ENCODE assay signal across 9 mouse cellular contexts in genomic region chr2:31060787-31061730, GRCm38 (mm10).
DNase-seq lines count a peak whose midpoint lies in the region; ATAC-seq and TF ChIP-seq lines count a peak whose summit lies in the region.
"Had no signal": no experiment of that assay in that cellular context is flagged by ENCODE, and none has a peak within 500 bp of the region (broad histone marks: within the 10 kb centered on the region; RNA-seq: fewer than 3 reads in every experiment).

No protein-coding gene starts in this region.

- peak; percentile 92 for DNase-seq in A20 (ENCODE audit: low read depth, low spot score)
- DNase-seq in T-cell, adult 2 months (ENCODE audit: low spot score), result peak; percentile 77
- no peak for DNase-seq in heart, postnatal 36 days
- no peak for DNase-seq in left cerebral cortex, postnatal 36 days (ENCODE audit: low spot score in 2 of 2)
- no peak for DNase-seq in midbrain, embryonic 10.5 days (ENCODE audit: low spot score)

- H3K9ac ChIP-seq in embryonic facial prominence, embryonic 13.5 days, result no peak overlapping the region
- H3K9ac ChIP-seq in intestine, postnatal 0 days (ENCODE audit: low read depth, low read length), result no peak overlapping the region
- H3K9ac ChIP-seq: heart, embryonic 13.5 days had no signal

- 86% methylated on average over 28 of the region's 28 CpGs for WGBS in embryonic facial prominence, embryonic 13.5 days
- WGBS in intestine, postnatal 0 days, result 88% methylated on average over 28 of the region's 28 CpGs
- WGBS in midbrain, embryonic 10.5 days, result 88% methylated on average over 28 of the region's 28 CpGs

- H3K27me3 ChIP-seq in embryonic facial prominence, embryonic 13.5 days, result no peaks in the 10 kb centered on the region
- no peaks in the 10 kb centered on the region for H3K27me3 ChIP-seq in intestine, postnatal 0 days (replicated peaks; ENCODE audit: control insufficient read depth, insufficient read depth, low read length)
- H3K27me3 ChIP-seq in midbrain, embryonic 10.5 days (ENCODE audit: low read depth, poor library complexity, severe bottlenecking), result no peaks in the 10 kb centered on the region
- H3K27me3 ChIP-seq: heart, embryonic 13.5 days had no signal

- ATAC-seq in embryonic facial prominence, embryonic 13.5 days (ENCODE audit: insufficient number of reproducible peaks, insufficient read depth, low FRiP score, low TSS enrichment, low read depth), result no peak
- peak; percentile 77 for ATAC-seq in megakaryocyte progenitor cell, adult 5-6 weeks (replicated peaks; ENCODE audit: poor library complexity)
- no peak for ATAC-seq in intestine, postnatal 0 days

- 0 out of 2 replicates have a peak, but pooled peaks cover 3% of the 10 kb centered on the region for H3K4me1 ChIP-seq in embryonic facial prominence, embryonic 13.5 days
- H3K4me1 ChIP-seq in intestine, postnatal 0 days (replicated peaks; ENCODE audit: control insufficient read depth, insufficient read depth, low read length), result no peaks in the 10 kb centered on the region
- peaks cover 2% of the 10 kb centered on the region; the same call in 1 of the 2 replicates for H3K4me1 ChIP-seq in midbrain, embryonic 10.5 days
- H3K4me1 ChIP-seq: heart, embryonic 13.5 days had no signal

- peaks cover 44% of the 10 kb centered on the region for H3K36me3 ChIP-seq in embryonic facial prominence, embryonic 13.5 days
- H3K36me3 ChIP-seq in intestine, postnatal 0 days (ENCODE audit: control insufficient read depth, insufficient read depth), result peaks cover 18% of the 10 kb centered on the region; the same call in 1 of the 2 replicates
- peaks cover 20% of the 10 kb centered on the region for H3K36me3 ChIP-seq in midbrain, embryonic 10.5 days

- H3K27ac ChIP-seq in embryonic facial prominence, embryonic 13.5 days, result 0 out of 2 replicates have a peak overlapping the region, but pooled peaks have one; percentile 33
- H3K27ac ChIP-seq in intestine, postnatal 0 days (ENCODE audit: low read depth, low read length), result no peak overlapping the region
- H3K27ac ChIP-seq in midbrain, embryonic 10.5 days (replicated peaks), result no peak overlapping the region; the same call in 1 of the 2 replicates
- H3K27ac ChIP-seq: heart, embryonic 13.5 days had no signal

- no peak overlapping the region for H3K4me3 ChIP-seq in embryonic facial prominence, embryonic 13.5 days
- H3K4me3 ChIP-seq in intestine, postnatal 0 days (ENCODE audit: low read depth, low read length), result no peak overlapping the region
- H3K4me3 ChIP-seq in midbrain, embryonic 10.5 days, result no peak overlapping the region
- H3K4me3 ChIP-seq: heart, embryonic 13.5 days had no signal

- H3K4me2 ChIP-seq in embryonic facial prominence, embryonic 13.5 days, result no peak overlapping the region
- H3K4me2 ChIP-seq in intestine, postnatal 0 days (replicated peaks; ENCODE audit: low read depth), result no peak overlapping the region
- H3K4me2 ChIP-seq: heart, embryonic 13.5 days had no signal

- intact Hi-C loops in heart, postnatal 36 days (cut with DNase I), result no loop called here
- intact Hi-C loops in left cerebral cortex, postnatal 36 days (cut with DNase I), result no loop called here

- TF ChIP-seq CTCF in intestine, postnatal 0 days (IDR thresholded peaks at IDR 0.05; ENCODE audit: low read depth), result no peak

- peaks cover 4% of the 10 kb centered on the region; the same call in 1 of the 2 replicates for H3K9me3 ChIP-seq in embryonic facial prominence, embryonic 13.5 days
- H3K9me3 ChIP-seq in intestine, postnatal 0 days (ENCODE audit: control insufficient read depth), result no peaks in the 10 kb centered on the region
- no peaks in the 10 kb centered on the region for H3K9me3 ChIP-seq in midbrain, embryonic 10.5 days (replicated peaks)

Comparison
In these comparisons a context has a peak if more than half of its experiments do, and no peak if none do; other contexts are left out.
1. DNase-seq: peak in A20 (single experiment) and T-cell, adult 2 months (single experiment); none in heart, postnatal 36 days (0 of 2), left cerebral cortex, postnatal 36 days (0 of 2) and midbrain, embryonic 10.5 days (single experiment).